Mouse (Mus musculus) limb, embryonic 12.5 days (tissue): ENCODE data around the gene Pm20d1. TPM values are rescaled to one million over a fixed set of nuclear protein-coding genes. Genes with fewer than 3 reads are reported as not detected.

Source experiments
- ATAC-seq: fragments of 200-750 bp; cut with Nextera tagmentation; 2 replicates; pipeline ENCODE4 v1.8.0; 2017; ENCODE audit warnings: low read depth, moderate TSS enrichment; ENCODE audit not compliant: insufficient number of reproducible peaks, insufficient read depth, low FRiP score, low TSS enrichment
- H3K27ac ChIP-seq: fragments of 300-500 bp; sonication (generic); 2 replicates; pipeline ENCODE4 v1.5.1; 2016; ENCODE audit warnings: mild to moderate bottlenecking, moderate library complexity
- H3K27me3 ChIP-seq: fragments of 300-500 bp; sonication (generic); 2 replicates; pipeline ENCODE4 v1.6.1; 2016; ENCODE audit warnings: mild to moderate bottlenecking, moderate library complexity
- H3K36me3 ChIP-seq: fragments of 300-500 bp; sonication (generic); 2 replicates; pipeline ENCODE4 v1.6.1; 2016; ENCODE audit warnings: mild to moderate bottlenecking, moderate library complexity
- H3K4me1 ChIP-seq: fragments of 300-500 bp; sonication (generic); replicated peaks from 2 replicates; pipeline ENCODE4 v1.6.1; 2016
- H3K4me2 ChIP-seq: fragments of 300-500 bp; sonication (generic); 2 replicates; pipeline ENCODE4 v1.6.1; 2016; ENCODE audit warnings: mild to moderate bottlenecking, moderate library complexity
- H3K4me3 ChIP-seq: fragments of 300-500 bp; sonication (generic); replicated peaks from 2 replicates; pipeline ENCODE4 v1.5.1; 2016; ENCODE audit warnings: mild to moderate bottlenecking
- H3K9ac ChIP-seq: fragments of 300-500 bp; sonication (generic); replicated peaks from 2 replicates; pipeline ENCODE4 v1.6.1; 2016; ENCODE audit warnings: mild to moderate bottlenecking, moderate library complexity
- H3K9me3 ChIP-seq: fragments of 300-500 bp; sonication (generic); 2 replicates; pipeline ENCODE4 v1.6.1; 2016; ENCODE audit warnings: mild to moderate bottlenecking, moderate library complexity
- WGBS: fragments of 180-500 bp; shearing (Covaris S2); methylation state at CpG from one replicate; pipeline ENCODE4 v1.1.7; 2016; 5-methylcytosine and 5-hydroxymethylcytosine counted together
- polyA plus RNA-seq: library from polyadenylated mRNA; unstranded; fragments of >200 nt; fragmentation: Nextera tagmentation; extraction: Ambion mirVana; gene quantifications from 2 replicates; pipeline ENCODE4 v1.2.1, GENCODE M21; 2016

Gene Pm20d1
- polyA plus RNA-seq, 1 experiment from 2014 or later = 2.5 TPM

- Histone ChIP-seq H3K4me3 (no peak overlapping the region), H3K9me3 (no peaks in the 10 kb centered on the region), H3K9ac (no peak overlapping the region), H3K36me3 (no peaks in the 10 kb centered on the region), H3K4me2 (no peak overlapping the region), H3K27me3 (no peaks in the 10 kb centered on the region), H3K27ac (no peak overlapping the region), H3K4me1 (peaks cover 11% of the 10 kb centered on the region; the same call in 1 of the 2 replicates)
- 64% methylated on average over 3 of the region's 3 CpGs for WGBS
- ATAC-seq = no peak
Measured at GRCm38 (mm10) chr1:131795171-131795570, 2.0 kb upstream of the Pm20d1 start.

- no peak overlapping the region for H3K27ac ChIP-seq
- no peaks in the 10 kb centered on the region for H3K9me3 ChIP-seq
- H3K36me3 ChIP-seq = no peaks in the 10 kb centered on the region
- WGBS = 25% methylated on average over 1 of the region's 1 CpGs
- H3K9ac ChIP-seq = no peak overlapping the region
- H3K4me1 ChIP-seq = peaks cover 11% of the 10 kb centered on the region; the same call in 1 of the 2 replicates
- H3K27me3 ChIP-seq = no peaks in the 10 kb centered on the region
- no peak for ATAC-seq
- no peak overlapping the region for H3K4me2 ChIP-seq
- H3K4me3 ChIP-seq = no peak overlapping the region
Measured at GRCm38 (mm10) chr1:131800001-131800400, 2.8 kb downstream of the Pm20d1 start.

- no peak for ATAC-seq
- WGBS = 94% methylated on average over 8 of the region's 8 CpGs
- Histone ChIP-seq H3K4me2 (no peak overlapping the region), H3K4me3 (no peak overlapping the region), H3K36me3 (no peaks in the 10 kb centered on the region), H3K9me3 (no peaks in the 10 kb centered on the region), H3K4me1 (peaks cover 11% of the 10 kb centered on the region; the same call in 1 of the 2 replicates), H3K27ac (no peak overlapping the region), H3K27me3 (no peaks in the 10 kb centered on the region), H3K9ac (no peak overlapping the region)
Measured at GRCm38 (mm10) chr1:131801071-131801470, 3.9 kb downstream of the Pm20d1 start.

- no peak for ATAC-seq
- WGBS = 90% methylated on average over 5 of the region's 5 CpGs
Measured at GRCm38 (mm10) chr1:131802652-131803051, 5.5 kb downstream of the Pm20d1 start.

GRCm38 (mm10) chr1:131804166-131804565, 7.0 kb downstream of the Pm20d1 start:
- H3K9me3 ChIP-seq = no peaks in the 10 kb centered on the region
- H3K27me3 ChIP-seq = no peaks in the 10 kb centered on the region
- H3K9ac ChIP-seq = no peak overlapping the region
- H3K27ac ChIP-seq = no peak overlapping the region
- H3K36me3 ChIP-seq = no peaks in the 10 kb centered on the region
- no peak overlapping the region for H3K4me2 ChIP-seq
- H3K4me1 ChIP-seq = no peaks in the 10 kb centered on the region
- no peak for ATAC-seq
- WGBS = 91% methylated on average over 3 of the region's 3 CpGs
- no peak overlapping the region for H3K4me3 ChIP-seq

More at GRCm38 (mm10) chr1:131802652-131803051, 5.5 kb downstream of the Pm20d1 start:
- Histone ChIP-seq H3K27me3 (no peaks in the 10 kb centered on the region), H3K9me3 (no peaks in the 10 kb centered on the region), H3K36me3 (no peaks in the 10 kb centered on the region), H3K4me3 (no peak overlapping the region), H3K27ac (no peak overlapping the region), H3K9ac (no peak overlapping the region), H3K4me1 (peaks cover 2% of the 10 kb centered on the region; the same call in 1 of the 2 replicates), H3K4me2 (no peak overlapping the region)

- Histone ChIP-seq H3K27ac (no peak overlapping the region), H3K36me3 (no peaks in the 10 kb centered on the region), H3K27me3 (no peaks in the 10 kb centered on the region), H3K4me1 (no peaks in the 10 kb centered on the region), H3K9me3 (no peaks in the 10 kb centered on the region), H3K4me3 (no peak overlapping the region), H3K9ac (no peak overlapping the region), H3K4me2 (no peak overlapping the region)
- WGBS = 77% methylated on average over 1 of the region's 1 CpGs
- ATAC-seq = no peak
Measured at GRCm38 (mm10) chr1:131808986-131809385, 11.8 kb downstream of the Pm20d1 start.

DNA sequence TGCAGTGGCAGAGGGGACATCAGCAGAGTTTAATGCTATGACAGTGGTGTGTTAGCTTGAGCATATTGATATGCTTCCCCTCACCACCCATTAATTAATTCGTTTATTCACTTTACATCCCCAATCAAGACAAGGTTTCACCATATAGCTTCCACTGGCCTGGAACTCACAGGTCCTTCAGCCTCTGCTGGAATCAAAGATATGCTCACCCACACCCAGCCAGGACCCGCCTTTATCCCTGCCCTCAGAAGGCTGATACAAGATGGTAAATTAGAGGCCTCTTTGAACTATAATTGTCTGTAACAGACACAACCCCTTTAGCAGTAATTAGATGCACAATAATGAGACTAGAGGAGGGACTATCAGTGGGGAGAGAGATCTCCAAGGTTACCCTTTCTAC, 12.5 kb downstream of the Pm20d1 start:
- H3K9me3 ChIP-seq = no peaks in the 10 kb centered on the region; the same call in 1 of the 2 replicates
- H3K4me2 ChIP-seq = no peak overlapping the region
- H3K9ac ChIP-seq = no peak overlapping the region
- H3K36me3 ChIP-seq = no peaks in the 10 kb centered on the region
- 64% methylated on average over 2 of the region's 2 CpGs for WGBS
- no peak overlapping the region for H3K27ac ChIP-seq
- no peaks in the 10 kb centered on the region for H3K4me1 ChIP-seq
- H3K4me3 ChIP-seq = no peak overlapping the region
- no peaks in the 10 kb centered on the region for H3K27me3 ChIP-seq
- no peak for ATAC-seq

GRCm38 (mm10) chr1:131811393-131811792, 14.2 kb downstream of the Pm20d1 start:
- Histone ChIP-seq H3K27ac (no peak overlapping the region), H3K9ac (no peak overlapping the region), H3K27me3 (no peaks in the 10 kb centered on the region), H3K9me3 (no peaks in the 10 kb centered on the region; the same call in 1 of the 2 replicates), H3K4me3 (no peak overlapping the region), H3K4me2 (no peak overlapping the region), H3K36me3 (no peaks in the 10 kb centered on the region), H3K4me1 (no peaks in the 10 kb centered on the region)
- 86% methylated on average over 1 of the region's 1 CpGs for WGBS
- no peak for ATAC-seq

DNA sequence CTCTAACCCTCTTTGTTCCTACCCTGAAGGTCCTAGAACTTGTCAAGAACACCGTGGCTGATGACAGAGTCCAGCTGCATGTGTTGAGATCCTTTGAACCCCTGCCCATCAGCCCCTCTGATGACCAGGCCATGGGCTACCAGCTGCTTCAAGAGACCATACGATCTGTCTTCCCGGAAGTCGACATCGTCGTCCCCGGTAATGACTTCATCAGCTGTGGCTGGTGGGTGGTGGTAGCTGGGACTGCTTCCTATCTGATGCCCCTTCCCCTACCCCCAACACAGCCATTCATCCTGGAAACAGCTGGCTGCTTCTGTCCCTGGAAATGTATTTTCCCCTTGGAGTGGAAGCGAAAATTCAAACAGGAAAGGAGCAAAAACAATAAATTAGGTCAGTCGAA, 14.8 kb downstream of the Pm20d1 start:
- no peaks in the 10 kb centered on the region for H3K4me1 ChIP-seq
- H3K36me3 ChIP-seq = no peaks in the 10 kb centered on the region
- H3K27me3 ChIP-seq = no peaks in the 10 kb centered on the region
- H3K27ac ChIP-seq = no peak overlapping the region
- H3K4me2 ChIP-seq = no peak overlapping the region
- no peaks in the 10 kb centered on the region; the same call in 1 of the 2 replicates for H3K9me3 ChIP-seq
- ATAC-seq = no peak
- H3K4me3 ChIP-seq = no peak overlapping the region
- 65% methylated on average over 9 of the region's 9 CpGs for WGBS
- H3K9ac ChIP-seq = no peak overlapping the region

DNA sequence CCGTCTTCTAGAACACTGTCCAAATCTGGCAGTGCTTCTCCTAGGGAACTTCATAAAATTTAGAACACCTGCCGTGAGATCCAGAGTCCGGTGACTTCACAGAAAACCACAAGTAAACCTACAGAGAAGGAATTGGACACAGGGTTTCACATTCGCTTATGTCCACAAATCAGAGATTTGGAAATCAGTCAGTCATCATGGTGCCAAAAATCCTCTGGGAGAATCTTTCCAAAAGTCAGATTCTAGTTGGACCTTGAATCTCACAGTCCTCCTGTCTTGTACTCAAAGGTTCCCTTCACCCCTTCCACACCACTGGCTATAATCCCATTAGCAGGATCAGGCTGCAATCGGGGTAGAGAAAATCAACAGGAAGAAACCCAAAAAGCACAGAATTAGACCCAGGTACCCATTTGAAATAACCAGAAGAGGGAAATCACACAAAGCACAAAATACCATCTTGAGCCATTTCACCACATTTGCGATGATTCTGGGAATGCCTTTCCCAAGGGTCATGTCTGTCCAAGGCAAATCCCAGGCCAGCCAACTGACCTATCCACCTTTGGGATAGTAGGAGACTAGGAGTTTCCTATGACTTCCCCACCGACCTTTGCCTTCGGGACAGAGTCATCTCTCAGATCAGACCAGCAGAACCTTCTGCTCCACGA, 15.6 kb downstream of the Pm20d1 start:
- no peak overlapping the region for H3K27ac ChIP-seq
- H3K4me3 ChIP-seq = no peak overlapping the region
- H3K9ac ChIP-seq = no peak overlapping the region
- no peaks in the 10 kb centered on the region for H3K4me1 ChIP-seq
- 90% methylated on average over 9 of the region's 9 CpGs for WGBS
- H3K9me3 ChIP-seq = no peaks in the 10 kb centered on the region; the same call in 1 of the 2 replicates
- no peak for ATAC-seq
- H3K27me3 ChIP-seq = no peaks in the 10 kb centered on the region
- no peaks in the 10 kb centered on the region for H3K36me3 ChIP-seq
- H3K4me2 ChIP-seq = no peak overlapping the region

DNA sequence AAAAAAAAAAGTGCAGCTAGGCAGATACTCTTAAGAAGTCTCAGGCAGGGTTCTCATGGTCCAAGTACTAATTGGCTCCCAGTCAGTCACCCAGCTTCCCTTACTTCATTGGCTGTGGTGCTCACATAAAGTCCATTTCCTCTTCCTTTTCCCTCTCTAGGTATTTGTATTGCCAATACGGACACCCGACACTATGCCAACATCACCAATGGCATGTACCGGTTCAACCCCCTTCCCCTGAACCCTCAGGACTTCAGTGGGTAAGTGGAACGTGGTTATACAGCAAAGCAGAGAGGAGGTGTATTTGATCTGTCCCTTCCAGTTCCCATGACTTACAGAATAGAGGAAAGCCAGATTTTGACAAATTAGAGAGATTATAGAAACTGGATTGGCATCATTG, 16.6 kb downstream of the Pm20d1 start:
- no peaks in the 10 kb centered on the region for H3K4me1 ChIP-seq
- H3K4me2 ChIP-seq = no peak overlapping the region
- H3K4me3 ChIP-seq = no peak overlapping the region
- H3K27ac ChIP-seq = no peak overlapping the region
- no peaks in the 10 kb centered on the region for H3K36me3 ChIP-seq
- no peaks in the 10 kb centered on the region for H3K27me3 ChIP-seq
- no peak overlapping the region for H3K9ac ChIP-seq
- H3K9me3 ChIP-seq = no peaks in the 10 kb centered on the region; the same call in 1 of the 2 replicates
- no peak for ATAC-seq
- 93% methylated on average over 4 of the region's 4 CpGs for WGBS

GRCm38 (mm10) chr1:131814191-131814590, 17.0 kb downstream of the Pm20d1 start:
- H3K4me2 ChIP-seq = no peak overlapping the region
- H3K27me3 ChIP-seq = no peaks in the 10 kb centered on the region
- no peaks in the 10 kb centered on the region for H3K4me1 ChIP-seq
- peaks cover 2% of the 10 kb centered on the region; the same call in 1 of the 2 replicates for H3K9me3 ChIP-seq
- no peak overlapping the region for H3K4me3 ChIP-seq
- WGBS = 91% methylated on average over 3 of the region's 3 CpGs
- no peak overlapping the region for H3K9ac ChIP-seq
- no peak for ATAC-seq
- no peaks in the 10 kb centered on the region for H3K36me3 ChIP-seq
- H3K27ac ChIP-seq = no peak overlapping the region
